Mouse (Mus musculus): Measurements from ENCODE around the gene Galnt10. TPM values are rescaled to one million over a fixed set of nuclear protein-coding genes. Genes with fewer than 3 reads are reported as not detected.

The Galnt10 gene
- polyA plus RNA-seq, 1 experiment from 2014 or later = 7.1 TPM

DNA sequence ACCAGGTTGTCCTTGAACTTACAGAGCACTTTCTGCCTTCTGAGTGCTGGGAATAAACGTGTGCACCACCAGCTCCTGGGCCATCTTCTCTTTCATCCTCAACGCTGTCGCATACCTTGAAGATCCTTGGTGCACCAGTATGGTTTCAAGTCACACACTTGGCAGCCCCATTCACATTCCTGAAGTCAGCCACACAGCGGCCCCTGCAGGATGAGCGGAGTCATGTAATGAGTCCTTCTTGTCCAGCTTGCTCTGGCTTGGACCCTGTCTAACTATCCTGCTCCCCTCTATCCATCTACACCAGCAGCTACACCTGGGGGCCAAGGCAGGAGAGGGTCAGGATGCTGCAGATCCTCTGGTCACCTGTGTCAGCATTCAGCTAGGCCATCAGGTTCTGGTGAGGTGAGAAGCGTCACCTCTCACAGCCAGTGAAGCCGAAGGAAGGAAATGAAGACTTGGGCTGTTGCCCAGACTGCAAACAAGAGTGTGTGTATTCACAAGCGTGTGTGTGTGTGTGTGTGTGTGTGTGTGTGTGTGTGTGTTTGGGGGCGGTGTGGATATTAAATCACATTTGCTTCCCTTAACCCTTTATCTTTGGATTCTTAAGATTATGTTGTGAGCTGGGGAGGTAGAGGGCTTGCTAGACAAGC is 18.0 kb upstream of the Galnt10 start:
- Histone ChIP-seq H3K4me2 (no peak overlapping the region), H3K9ac (ENCODE audit: low read depth, low read length) (no peak overlapping the region), H3K36me3 (ENCODE audit: control insufficient read depth, insufficient read depth, low read length) (no peaks in the 10 kb centered on the region), H3K27me3 (ENCODE audit: control insufficient read depth, insufficient read depth, low read length) (no peaks in the 10 kb centered on the region), H3K4me1 (ENCODE audit: control insufficient read depth, insufficient read depth, low read length) (no peaks in the 10 kb centered on the region), H3K4me3 (ENCODE audit: low read depth, low read length) (no peak overlapping the region), H3K9me3 (replicated peaks; ENCODE audit: control insufficient read depth, low read length) (no peaks in the 10 kb centered on the region), H3K27ac (ENCODE audit: low read depth, low read length) (no peak overlapping the region)
- no peak for ATAC-seq (replicated peaks; ENCODE audit: insufficient number of reproducible peaks, low FRiP score, low TSS enrichment)
- 56% methylated on average over 9 of the region's 9 CpGs for WGBS (ENCODE audit: insufficient replicate concordance)

DNA sequence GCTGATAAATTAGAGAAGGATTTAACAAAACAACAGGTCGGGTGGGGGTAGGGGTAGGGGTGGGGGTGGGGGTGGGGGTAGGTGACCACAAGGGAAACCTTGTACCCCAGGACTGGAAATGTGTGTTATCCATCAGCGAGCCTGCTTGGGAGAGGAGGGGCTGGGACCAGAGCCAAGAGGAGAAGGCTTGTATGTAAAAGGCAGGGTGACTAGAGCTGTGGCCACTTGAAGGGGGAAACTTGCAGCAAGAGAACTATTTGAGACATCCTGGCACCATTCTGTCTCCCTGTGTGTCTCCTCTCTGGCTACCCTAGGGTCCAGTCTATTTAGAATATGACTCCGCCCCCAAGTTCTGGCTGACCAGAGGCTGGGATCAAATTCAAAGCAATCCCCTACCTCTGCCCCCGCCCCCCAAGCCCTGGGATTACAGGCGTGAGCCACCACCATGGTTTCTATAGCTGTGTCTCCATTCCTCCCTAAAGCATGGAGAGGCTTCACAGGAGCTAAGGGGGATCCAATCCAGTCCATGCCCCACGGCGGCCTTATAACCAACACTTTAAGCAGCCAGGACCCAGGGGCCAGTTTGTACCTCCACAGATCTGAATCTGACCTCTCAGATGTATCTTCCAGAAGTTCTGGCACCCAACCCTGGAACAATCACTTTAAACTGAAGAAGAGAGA is 13.3 kb upstream of the Galnt10 start:
- no peak overlapping the region for H3K4me3 ChIP-seq (ENCODE audit: low read depth, low read length)
- H3K4me2 ChIP-seq = no peak overlapping the region
- H3K27me3 ChIP-seq (ENCODE audit: control insufficient read depth, insufficient read depth, low read length) = peaks cover 2% of the 10 kb centered on the region; the same call in 1 of the 2 replicates
- no peak overlapping the region for H3K27ac ChIP-seq (ENCODE audit: low read depth, low read length)
- H3K36me3 ChIP-seq (ENCODE audit: control insufficient read depth, insufficient read depth, low read length) = no peaks in the 10 kb centered on the region
- 74% methylated on average over 7 of the region's 7 CpGs for WGBS (ENCODE audit: insufficient replicate concordance)
- H3K9me3 ChIP-seq (replicated peaks; ENCODE audit: control insufficient read depth, low read length) = no peaks in the 10 kb centered on the region
- H3K4me1 ChIP-seq (ENCODE audit: control insufficient read depth, insufficient read depth, low read length) = 0 out of 2 replicates have a peak, but pooled peaks cover 3% of the 10 kb centered on the region
- no peak overlapping the region for H3K9ac ChIP-seq (ENCODE audit: low read depth, low read length)
- no peak for ATAC-seq (replicated peaks; ENCODE audit: insufficient number of reproducible peaks, low FRiP score, low TSS enrichment)

DNA sequence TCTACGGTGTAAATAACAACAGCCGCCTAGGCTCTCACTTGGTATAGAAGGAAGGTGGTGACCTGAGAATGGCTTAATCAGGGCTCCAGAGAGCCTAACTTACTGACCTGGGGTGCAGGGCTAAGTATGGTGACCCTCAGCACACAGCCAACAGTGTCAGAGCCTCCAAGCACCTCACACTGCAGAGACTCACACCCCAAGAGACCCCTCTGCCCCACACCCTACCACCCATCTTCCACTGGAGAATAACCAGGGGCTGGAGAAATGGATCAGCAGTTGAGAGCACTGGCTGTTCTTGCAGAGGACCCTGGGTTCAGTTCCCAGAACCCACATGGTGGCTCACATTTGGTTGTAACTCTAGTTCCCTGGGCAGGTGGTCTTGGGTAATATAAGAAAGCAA is 12.2 kb upstream of the Galnt10 start:
- Histone ChIP-seq H3K27me3 (ENCODE audit: control insufficient read depth, insufficient read depth, low read length) (peaks cover 2% of the 10 kb centered on the region; the same call in 1 of the 2 replicates), H3K36me3 (ENCODE audit: control insufficient read depth, insufficient read depth, low read length) (no peaks in the 10 kb centered on the region), H3K4me3 (ENCODE audit: low read depth, low read length) (no peak overlapping the region), H3K9ac (ENCODE audit: low read depth, low read length) (no peak overlapping the region), H3K27ac (ENCODE audit: low read depth, low read length) (no peak overlapping the region), H3K4me1 (ENCODE audit: control insufficient read depth, insufficient read depth, low read length) (0 out of 2 replicates have a peak, but pooled peaks cover 3% of the 10 kb centered on the region), H3K4me2 (no peak overlapping the region), H3K9me3 (replicated peaks; ENCODE audit: control insufficient read depth, low read length) (no peaks in the 10 kb centered on the region)
- WGBS (ENCODE audit: insufficient replicate concordance) = 87% methylated on average over 2 of the region's 2 CpGs
- no peak for ATAC-seq (replicated peaks; ENCODE audit: insufficient number of reproducible peaks, low FRiP score, low TSS enrichment)

DNA sequence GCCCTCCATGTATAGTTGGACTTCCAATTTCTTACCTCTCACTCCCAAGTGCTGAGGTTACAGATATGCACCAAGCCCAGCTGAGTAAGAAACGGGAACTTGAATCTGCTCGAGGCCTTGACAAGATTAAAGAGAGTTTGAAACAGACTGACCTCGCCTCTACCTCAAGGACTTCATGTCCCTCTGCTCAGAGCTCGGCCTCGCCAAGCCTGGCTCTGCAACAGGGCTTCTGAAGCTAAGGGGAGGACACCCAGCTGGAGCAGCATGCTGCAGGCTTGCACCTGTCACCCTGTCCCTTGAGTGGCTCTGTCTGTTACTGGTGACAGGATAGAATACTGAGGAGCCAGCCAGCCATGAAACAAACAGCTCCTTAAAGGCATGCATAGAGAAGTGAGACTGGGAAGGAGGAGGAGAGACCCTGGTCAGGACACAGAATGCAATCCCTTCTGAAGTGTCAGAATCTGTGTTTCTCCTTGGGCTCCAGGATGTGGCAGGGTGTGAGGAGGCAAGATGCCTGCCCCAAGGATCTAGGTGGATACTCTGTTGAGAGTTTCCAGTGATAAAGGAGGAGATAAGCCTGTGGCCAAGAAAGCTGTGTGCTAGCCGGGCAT is 11.2 kb upstream of the Galnt10 start:
- Histone ChIP-seq H3K4me2 (no peak overlapping the region), H3K4me1 (ENCODE audit: control insufficient read depth, insufficient read depth, low read length) (0 out of 2 replicates have a peak, but pooled peaks cover 3% of the 10 kb centered on the region), H3K36me3 (ENCODE audit: control insufficient read depth, insufficient read depth, low read length) (no peaks in the 10 kb centered on the region), H3K27me3 (ENCODE audit: control insufficient read depth, insufficient read depth, low read length) (peaks cover 2% of the 10 kb centered on the region; the same call in 1 of the 2 replicates), H3K27ac (ENCODE audit: low read depth, low read length) (no peak overlapping the region), H3K9ac (ENCODE audit: low read depth, low read length) (no peak overlapping the region), H3K4me3 (ENCODE audit: low read depth, low read length) (no peak overlapping the region), H3K9me3 (replicated peaks; ENCODE audit: control insufficient read depth, low read length) (no peaks in the 10 kb centered on the region)
- WGBS (ENCODE audit: insufficient replicate concordance) = 67% methylated on average over 6 of the region's 6 CpGs
- no peak for ATAC-seq (replicated peaks; ENCODE audit: insufficient number of reproducible peaks, low FRiP score, low TSS enrichment)

DNA sequence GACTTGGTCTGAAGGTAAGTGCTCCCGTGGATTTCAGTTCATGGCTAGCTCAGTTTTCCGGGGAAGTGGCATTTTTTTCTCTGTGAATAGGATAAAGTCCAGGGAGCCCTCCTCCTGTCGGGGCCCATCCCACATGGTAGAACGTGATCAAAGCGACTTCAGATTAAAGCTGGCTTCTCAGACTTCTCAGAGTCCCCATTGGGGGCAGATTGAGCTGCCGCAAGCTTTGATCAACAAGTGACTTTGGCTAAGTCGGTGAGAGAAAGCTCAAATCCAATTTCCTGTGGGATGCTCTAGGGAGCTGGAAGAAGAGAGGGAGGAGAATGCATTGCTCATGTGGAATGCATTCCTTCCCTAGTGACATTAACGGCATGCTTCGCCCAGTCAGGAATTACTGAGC is 10.1 kb upstream of the Galnt10 start:
- H3K4me2 ChIP-seq = no peak overlapping the region
- no peak overlapping the region for H3K27ac ChIP-seq (ENCODE audit: low read depth, low read length)
- H3K9me3 ChIP-seq (replicated peaks; ENCODE audit: control insufficient read depth, low read length) = no peaks in the 10 kb centered on the region
- H3K27me3 ChIP-seq (ENCODE audit: control insufficient read depth, insufficient read depth, low read length) = peaks cover 2% of the 10 kb centered on the region; the same call in 1 of the 2 replicates
- no peaks in the 10 kb centered on the region for H3K36me3 ChIP-seq (ENCODE audit: control insufficient read depth, insufficient read depth, low read length)
- ATAC-seq (replicated peaks; ENCODE audit: insufficient number of reproducible peaks, low FRiP score, low TSS enrichment) = no peak
- 0 out of 2 replicates have a peak, but pooled peaks cover 3% of the 10 kb centered on the region for H3K4me1 ChIP-seq (ENCODE audit: control insufficient read depth, insufficient read depth, low read length)
- H3K4me3 ChIP-seq (ENCODE audit: low read depth, low read length) = no peak overlapping the region
- WGBS (ENCODE audit: insufficient replicate concordance) = 9% methylated on average over 9 of the region's 9 CpGs
- no peak overlapping the region for H3K9ac ChIP-seq (ENCODE audit: low read depth, low read length)

DNA sequence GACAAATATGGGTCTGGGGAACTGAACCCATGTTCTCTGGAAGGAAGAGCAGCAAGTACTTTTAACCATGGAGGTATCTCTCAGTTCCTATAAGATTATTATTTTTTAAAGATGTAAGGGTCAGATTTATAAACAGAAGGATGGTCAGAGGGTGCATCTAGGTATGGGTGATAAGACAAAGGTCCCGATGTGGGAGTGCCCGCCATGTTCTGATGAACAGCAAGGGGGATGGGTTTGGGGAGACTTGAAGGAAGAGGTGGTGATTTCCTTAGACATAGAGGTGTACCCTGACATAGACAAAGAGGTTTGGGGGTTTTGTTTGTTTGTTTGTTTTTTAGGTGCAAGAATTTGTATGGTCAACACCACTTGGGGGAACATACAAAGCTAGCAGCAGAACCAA is 1.6 kb upstream of the Galnt10 start:
- Histone ChIP-seq H3K27me3 (ENCODE audit: control insufficient read depth, insufficient read depth, low read length) (no peaks in the 10 kb centered on the region), H3K36me3 (ENCODE audit: control insufficient read depth, insufficient read depth, low read length) (no peaks in the 10 kb centered on the region), H3K4me3 (ENCODE audit: low read depth, low read length) (peak overlapping the region; percentile 76; the same call in 1 of the 2 replicates), H3K27ac (ENCODE audit: low read depth, low read length) (no peak overlapping the region), H3K4me1 (ENCODE audit: control insufficient read depth, insufficient read depth, low read length) (peaks cover 14% of the 10 kb centered on the region; the same call in 1 of the 2 replicates), H3K9me3 (replicated peaks; ENCODE audit: control insufficient read depth, low read length) (no peaks in the 10 kb centered on the region), H3K4me2 (peak overlapping the region; percentile 96), H3K9ac (ENCODE audit: low read depth, low read length) (peak overlapping the region; percentile 22; the same call in 1 of the 2 replicates)
- no peak for ATAC-seq (replicated peaks; ENCODE audit: insufficient number of reproducible peaks, low FRiP score, low TSS enrichment)
- 56% methylated on average over 2 of the region's 2 CpGs for WGBS (ENCODE audit: insufficient replicate concordance)

DNA sequence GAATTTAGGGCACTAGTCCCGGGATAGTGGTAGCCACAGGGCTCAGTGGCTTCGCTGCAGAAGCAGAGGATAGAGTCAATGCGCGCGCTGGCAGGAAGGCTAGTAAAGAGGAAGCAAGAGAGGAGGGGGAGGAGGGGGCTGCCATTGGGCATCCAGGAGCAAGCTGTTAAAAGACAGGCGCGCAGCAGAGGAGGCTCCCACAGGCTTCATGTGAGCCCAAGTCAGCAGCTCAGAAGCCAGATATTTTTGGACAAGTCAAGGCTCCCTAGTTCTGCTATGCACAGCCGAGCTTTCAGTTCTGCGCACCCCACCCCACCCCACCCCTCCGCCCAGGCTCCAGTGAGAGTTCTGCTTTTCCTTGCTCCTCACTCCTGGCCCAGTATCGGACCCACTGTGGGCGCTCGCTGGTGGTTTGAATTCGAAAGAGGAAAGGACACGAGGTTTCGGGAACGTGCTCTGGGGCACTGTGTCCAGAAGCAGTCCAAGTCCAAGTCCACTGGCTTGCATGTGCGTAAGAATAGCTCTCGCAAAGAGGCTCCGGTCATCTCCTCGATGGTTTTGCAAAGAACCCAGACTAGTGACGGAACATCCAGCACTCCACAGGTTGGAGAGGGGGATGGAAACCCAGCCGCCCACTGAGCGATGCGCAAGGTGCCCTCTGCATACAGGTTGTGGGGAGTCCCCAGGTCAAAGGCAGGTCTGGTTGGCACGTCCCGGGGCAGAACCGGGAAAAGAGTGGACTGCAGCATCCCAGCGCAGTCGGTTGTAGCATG is 811 bp upstream of the Galnt10 start:
- peak; percentile 31 for ATAC-seq (replicated peaks; ENCODE audit: insufficient number of reproducible peaks, low FRiP score, low TSS enrichment)
- H3K27ac ChIP-seq (ENCODE audit: low read depth, low read length) = peak overlapping the region; percentile 76
- H3K36me3 ChIP-seq (ENCODE audit: control insufficient read depth, insufficient read depth, low read length) = no peaks in the 10 kb centered on the region
- H3K27me3 ChIP-seq (ENCODE audit: control insufficient read depth, insufficient read depth, low read length) = no peaks in the 10 kb centered on the region
- H3K4me3 ChIP-seq (ENCODE audit: low read depth, low read length) = peak overlapping the region; percentile 76
- H3K4me1 ChIP-seq (ENCODE audit: control insufficient read depth, insufficient read depth, low read length) = peaks cover 14% of the 10 kb centered on the region; the same call in 1 of the 2 replicates
- H3K9me3 ChIP-seq (replicated peaks; ENCODE audit: control insufficient read depth, low read length) = no peaks in the 10 kb centered on the region
- under 1% methylated on average over 30 of the region's 30 CpGs for WGBS (ENCODE audit: insufficient replicate concordance)
- peak overlapping the region; percentile 88 for H3K9ac ChIP-seq (ENCODE audit: low read depth, low read length)
- H3K4me2 ChIP-seq = peak overlapping the region; percentile 96

DNA sequence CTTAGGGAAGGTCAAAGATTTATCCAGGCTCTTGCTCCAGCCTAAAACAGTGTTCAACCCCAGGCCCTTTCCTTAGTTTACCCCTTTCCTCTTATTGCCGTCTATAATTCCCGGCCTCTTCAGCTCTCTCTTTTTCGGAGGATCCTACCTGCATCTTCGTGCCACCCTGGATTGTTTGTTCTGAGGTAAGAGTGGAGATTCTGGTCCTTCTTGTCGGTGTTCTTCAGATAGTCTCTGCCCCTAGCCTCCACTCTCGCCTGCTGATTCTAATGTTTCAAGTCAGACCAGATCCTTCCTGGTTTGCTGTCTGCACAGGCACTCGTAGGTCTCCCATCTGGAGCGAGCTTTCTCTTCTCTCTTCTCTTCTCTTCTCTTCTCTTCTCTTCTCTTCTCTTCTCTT is 605 bp downstream of the Galnt10 start:
- no peak overlapping the region for H3K27ac ChIP-seq (ENCODE audit: low read depth, low read length)
- H3K9me3 ChIP-seq (replicated peaks; ENCODE audit: control insufficient read depth, low read length) = no peaks in the 10 kb centered on the region
- H3K9ac ChIP-seq (ENCODE audit: low read depth, low read length) = peak overlapping the region; percentile 88
- peak overlapping the region; percentile 96 for H3K4me2 ChIP-seq
- peaks cover 16% of the 10 kb centered on the region for H3K4me1 ChIP-seq (ENCODE audit: control insufficient read depth, insufficient read depth, low read length)
- 17% methylated on average over 8 of the region's 8 CpGs for WGBS (ENCODE audit: insufficient replicate concordance)
- H3K27me3 ChIP-seq (ENCODE audit: control insufficient read depth, insufficient read depth, low read length) = no peaks in the 10 kb centered on the region
- H3K4me3 ChIP-seq (ENCODE audit: low read depth, low read length) = peak overlapping the region; percentile 76
- H3K36me3 ChIP-seq (ENCODE audit: control insufficient read depth, insufficient read depth, low read length) = no peaks in the 10 kb centered on the region
- no peak for ATAC-seq (replicated peaks; ENCODE audit: insufficient number of reproducible peaks, low FRiP score, low TSS enrichment)
